Mouse (Mus musculus): Measurements from ENCODE around the gene Speer4d. TPM values are rescaled to one million over a fixed set of nuclear protein-coding genes. Genes with fewer than 3 reads are reported as not detected.
"Not testable (repeated sequence)": the region's sequence is repeated elsewhere in the genome, so short reads cannot be mapped to it uniquely, and the experiment has no call there.

Gene Speer4d
- total RNA-seq (2017) = not detected in 3 replicates

DNA sequence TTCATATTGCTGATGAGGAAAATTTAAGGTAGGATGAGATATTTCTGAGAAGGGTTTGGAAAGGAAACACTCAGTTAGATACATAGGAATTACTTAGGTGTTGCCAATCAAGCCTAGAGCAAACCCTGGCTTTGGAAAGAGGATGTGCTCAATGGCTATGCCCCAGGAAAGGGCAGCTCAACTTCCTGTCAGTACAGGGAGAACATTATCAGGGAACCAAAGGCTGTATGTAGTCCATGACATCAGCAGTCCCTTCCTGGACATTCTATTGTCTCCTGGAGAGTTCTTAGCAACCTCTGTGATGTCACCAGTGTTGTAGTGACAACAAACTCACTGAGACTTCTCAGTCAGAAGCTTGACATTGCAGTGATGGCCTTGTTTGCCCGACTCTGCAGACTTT lies at the start of gene Speer4d:
Gene Speer4d (plus strand): TSS at position 301 of the 400 bp plus-strand sequence.
- not testable (repeated sequence) for ATAC-seq (replicated peaks; ENCODE audit: insufficient number of reproducible peaks, low FRiP score, low TSS enrichment, poor library complexity, severe bottlenecking)

- not testable (repeated sequence) for ATAC-seq (replicated peaks; ENCODE audit: insufficient number of reproducible peaks, low FRiP score, low TSS enrichment, poor library complexity, severe bottlenecking)
Observed at GRCm38 (mm10) chr5:15573735-15574134, 45.1 kb upstream of the Speer4d start.

GRCm38 (mm10) chr5:15577033-15577432 lies 41.8 kb upstream of the Speer4d start, which contains the start of gene Gm21083:
Gene Gm21083 (plus strand): TSS chr5:15577333.
- not testable (repeated sequence) for ATAC-seq (replicated peaks; ENCODE audit: insufficient number of reproducible peaks, low FRiP score, low TSS enrichment, poor library complexity, severe bottlenecking)

- not testable (repeated sequence) for ATAC-seq (replicated peaks; ENCODE audit: insufficient number of reproducible peaks, low FRiP score, low TSS enrichment, poor library complexity, severe bottlenecking)
Observed at GRCm38 (mm10) chr5:15586351-15586750, 32.5 kb upstream of the Speer4d start.

DNA sequence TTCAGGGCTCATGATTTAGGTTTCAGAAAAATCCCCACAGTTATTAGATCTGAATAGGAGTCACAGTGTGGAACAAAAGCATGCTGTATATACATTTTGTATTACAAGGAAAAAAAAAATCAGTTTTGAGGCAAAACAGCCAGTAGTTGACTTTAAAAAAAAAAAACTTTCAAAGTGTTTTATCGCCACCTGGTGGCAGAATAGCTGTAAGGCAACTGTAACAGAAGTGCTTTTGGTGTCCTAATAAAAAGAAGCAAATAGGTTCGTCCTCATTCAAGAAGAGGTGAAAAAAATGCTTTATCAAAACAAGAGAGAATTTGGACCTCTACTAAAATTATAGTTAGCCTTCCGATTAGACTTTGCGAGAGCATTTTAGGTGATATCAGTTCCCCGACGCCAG lies 30.6 kb upstream of the Speer4d start:
- not testable (repeated sequence) for ATAC-seq (replicated peaks; ENCODE audit: insufficient number of reproducible peaks, low FRiP score, low TSS enrichment, poor library complexity, severe bottlenecking)

DNA sequence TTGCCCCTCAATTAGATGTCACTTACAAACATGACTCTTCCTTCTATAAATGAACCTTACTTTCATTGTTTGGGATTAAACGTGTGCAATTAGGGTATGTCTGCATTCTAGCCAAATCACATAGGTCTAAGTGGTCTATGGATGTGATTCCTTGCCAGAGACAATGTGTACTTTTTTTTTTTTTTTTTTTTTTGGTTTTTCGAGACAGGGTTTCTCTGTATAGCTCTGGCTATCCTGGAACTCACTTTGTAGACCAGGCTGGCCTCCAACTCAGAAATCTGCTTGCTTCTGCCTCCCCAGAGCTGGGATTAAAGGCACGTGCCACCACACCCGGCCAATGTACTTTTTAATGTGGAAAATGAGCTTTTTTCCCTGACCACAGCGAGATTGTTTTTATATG lies 28.2 kb upstream of the Speer4d start:
- not testable (repeated sequence) for ATAC-seq (replicated peaks; ENCODE audit: insufficient number of reproducible peaks, low FRiP score, low TSS enrichment, poor library complexity, severe bottlenecking)

- not testable (repeated sequence) for ATAC-seq (replicated peaks; ENCODE audit: insufficient number of reproducible peaks, low FRiP score, low TSS enrichment, poor library complexity, severe bottlenecking)
Observed at GRCm38 (mm10) chr5:15591577-15591976, 27.3 kb upstream of the Speer4d start.

- ATAC-seq (replicated peaks; ENCODE audit: insufficient number of reproducible peaks, low FRiP score, low TSS enrichment, poor library complexity, severe bottlenecking) = not testable (repeated sequence)
Observed at GRCm38 (mm10) chr5:15598831-15599230, 20.0 kb upstream of the Speer4d start.

DNA sequence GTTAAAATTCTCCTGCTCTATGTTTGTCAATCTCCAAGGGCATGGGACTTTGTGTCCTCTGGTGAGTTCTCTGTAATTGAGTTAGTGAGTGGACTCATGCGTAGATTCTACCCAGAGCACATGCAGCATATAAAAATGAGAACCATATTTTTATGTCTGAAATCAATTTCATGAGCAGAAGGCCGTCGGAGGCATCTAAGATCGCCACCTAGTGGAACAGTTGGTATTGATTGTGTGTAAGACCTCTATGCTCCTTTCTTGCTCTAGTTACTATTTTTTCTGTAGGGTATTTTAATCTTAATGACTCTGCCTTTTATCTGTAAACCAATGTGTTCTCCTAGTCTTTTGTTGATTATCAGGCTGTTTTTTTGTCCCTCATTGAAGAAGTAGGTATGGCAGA lies 18.5 kb upstream of the Speer4d start:
- not testable (repeated sequence) for ATAC-seq (replicated peaks; ENCODE audit: insufficient number of reproducible peaks, low FRiP score, low TSS enrichment, poor library complexity, severe bottlenecking)

GRCm38 (mm10) chr5:15601481-15601880 lies 17.4 kb upstream of the Speer4d start:
- ATAC-seq (replicated peaks; ENCODE audit: insufficient number of reproducible peaks, low FRiP score, low TSS enrichment, poor library complexity, severe bottlenecking) = not testable (repeated sequence)

DNA sequence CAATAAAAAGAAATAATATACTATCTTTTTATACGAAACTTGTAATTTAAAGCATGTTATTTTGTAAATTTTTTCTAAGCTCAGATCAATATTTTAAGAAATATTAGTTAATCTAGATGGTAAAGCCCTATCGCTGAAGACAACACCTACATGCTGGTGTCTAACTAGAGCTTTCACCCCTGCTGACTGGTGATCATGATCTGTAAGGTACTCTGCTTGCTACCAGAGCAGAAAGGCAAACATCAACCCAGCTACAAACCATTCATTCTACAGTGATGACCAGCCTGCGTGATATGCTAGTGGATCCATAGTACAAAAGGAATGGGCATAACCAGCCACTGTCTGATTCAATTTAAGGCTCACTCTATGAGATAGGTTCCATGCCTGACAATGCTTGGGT lies 16.9 kb upstream of the Speer4d start:
- not testable (repeated sequence) for ATAC-seq (replicated peaks; ENCODE audit: insufficient number of reproducible peaks, low FRiP score, low TSS enrichment, poor library complexity, severe bottlenecking)

- ATAC-seq (replicated peaks; ENCODE audit: insufficient number of reproducible peaks, low FRiP score, low TSS enrichment, poor library complexity, severe bottlenecking) = not testable (repeated sequence)
Observed at GRCm38 (mm10) chr5:15602424-15602947, 16.4 kb upstream of the Speer4d start.

- not testable (repeated sequence) for ATAC-seq (replicated peaks; ENCODE audit: insufficient number of reproducible peaks, low FRiP score, low TSS enrichment, poor library complexity, severe bottlenecking)
Observed at GRCm38 (mm10) chr5:15603008-15603407, 15.9 kb upstream of the Speer4d start.

DNA sequence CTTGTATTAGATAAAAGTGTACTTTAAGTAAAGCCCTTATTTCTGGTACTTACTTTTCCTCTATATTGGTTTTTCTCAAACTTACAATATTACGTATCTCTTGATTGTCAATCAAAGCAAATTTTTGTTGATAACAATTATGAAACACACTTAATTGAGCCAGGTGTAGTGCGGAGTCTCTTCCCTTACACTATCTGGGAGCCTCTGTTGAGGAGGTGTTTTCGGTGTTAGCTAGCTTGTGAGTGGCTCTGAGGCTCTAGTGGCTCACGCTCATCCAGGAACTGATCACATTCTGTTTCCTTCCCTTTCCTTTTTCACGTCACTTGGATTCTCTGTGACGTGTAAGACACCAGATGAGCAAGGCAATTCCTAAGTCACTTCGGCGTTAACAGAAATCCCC lies 15.3 kb upstream of the Speer4d start:
- ATAC-seq (replicated peaks; ENCODE audit: insufficient number of reproducible peaks, low FRiP score, low TSS enrichment, poor library complexity, severe bottlenecking) = not testable (repeated sequence)

DNA sequence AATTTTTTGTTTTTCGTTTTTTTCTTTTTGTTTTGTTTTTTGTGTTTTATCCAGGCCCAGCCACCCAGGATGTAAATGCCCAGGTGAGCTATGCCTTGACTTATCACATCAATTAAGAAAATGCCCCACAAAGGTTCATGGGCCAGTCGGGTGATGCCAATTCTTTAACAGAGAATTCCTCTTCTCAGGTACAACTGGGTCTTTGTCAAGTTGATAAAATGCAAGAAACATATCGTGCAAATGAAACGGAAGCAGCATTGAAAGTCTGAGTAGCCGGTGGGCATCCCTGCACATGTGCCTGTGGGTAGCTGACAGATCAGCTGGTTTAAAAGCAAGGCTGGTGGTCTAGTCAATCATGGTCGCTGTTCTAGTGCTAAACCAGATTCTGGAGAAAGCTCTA lies 12.2 kb upstream of the Speer4d start:
- ATAC-seq (replicated peaks; ENCODE audit: insufficient number of reproducible peaks, low FRiP score, low TSS enrichment, poor library complexity, severe bottlenecking) = not testable (repeated sequence)

- not testable (repeated sequence) for ATAC-seq (replicated peaks; ENCODE audit: insufficient number of reproducible peaks, low FRiP score, low TSS enrichment, poor library complexity, severe bottlenecking)
Observed at GRCm38 (mm10) chr5:15610695-15611094, 8.2 kb upstream of the Speer4d start.

DNA sequence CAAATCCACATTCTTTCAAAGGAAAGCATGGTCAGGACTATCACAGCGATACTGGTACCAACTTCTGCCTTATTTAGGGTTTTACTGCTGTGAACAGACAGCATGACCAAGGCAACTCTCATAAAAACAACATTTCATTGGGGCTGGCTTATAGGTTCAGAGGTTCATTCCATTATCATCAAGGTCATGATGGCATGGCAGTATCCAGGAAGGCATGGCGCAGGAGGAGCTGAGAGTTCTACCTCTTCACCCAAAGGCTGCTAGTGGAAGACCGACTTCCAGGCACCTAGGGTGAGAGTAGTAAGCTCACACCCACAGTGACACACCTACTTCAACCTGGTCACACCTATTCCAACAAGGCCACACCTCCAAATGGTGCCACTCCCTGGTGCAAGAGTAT lies 2.7 kb upstream of the Speer4d start:
- not testable (repeated sequence) for ATAC-seq (replicated peaks; ENCODE audit: insufficient number of reproducible peaks, low FRiP score, low TSS enrichment, poor library complexity, severe bottlenecking)

DNA sequence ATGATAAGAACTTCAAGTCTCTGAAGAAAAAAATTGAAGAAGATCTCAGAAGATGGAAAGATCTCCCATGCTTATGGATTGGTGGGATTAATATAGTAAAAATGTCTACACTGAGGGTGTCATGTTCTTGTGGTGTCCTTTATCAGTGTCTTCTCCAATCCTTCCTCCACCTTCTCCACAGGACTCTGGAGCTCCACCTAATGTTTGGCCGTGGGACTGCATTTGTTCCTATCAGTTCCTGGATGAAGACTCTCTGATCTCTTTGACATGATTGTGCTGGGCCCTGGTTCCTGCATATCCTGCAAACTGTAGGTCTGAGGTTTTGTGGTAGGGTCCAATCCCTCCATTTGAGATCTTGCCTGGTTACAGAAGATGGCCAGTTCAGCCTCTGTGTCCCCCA lies 9.3 kb downstream of the Speer4d start:
- not testable (repeated sequence) for ATAC-seq (replicated peaks; ENCODE audit: insufficient number of reproducible peaks, low FRiP score, low TSS enrichment, poor library complexity, severe bottlenecking)

DNA sequence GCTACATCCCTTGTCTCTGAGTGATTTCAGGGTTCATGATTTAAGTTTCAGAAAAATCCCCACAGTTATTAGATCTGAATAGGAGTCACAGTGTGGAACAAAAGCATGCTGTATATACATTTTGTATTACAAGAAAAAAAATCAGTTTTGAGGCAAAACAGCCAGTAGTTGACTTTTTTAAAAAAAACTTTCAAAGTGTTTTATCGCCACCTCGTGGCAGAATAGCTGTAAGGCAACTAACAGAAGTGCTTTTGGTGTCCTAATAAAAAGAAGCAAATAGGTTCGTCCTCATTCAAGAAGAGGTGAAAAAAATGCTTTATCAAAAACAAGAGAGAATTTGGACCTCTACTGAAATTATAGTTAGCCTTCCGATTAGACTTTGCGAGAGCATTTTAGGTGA lies 11.2 kb downstream of the Speer4d start:
- ATAC-seq (replicated peaks; ENCODE audit: insufficient number of reproducible peaks, low FRiP score, low TSS enrichment, poor library complexity, severe bottlenecking) = not testable (repeated sequence)

DNA sequence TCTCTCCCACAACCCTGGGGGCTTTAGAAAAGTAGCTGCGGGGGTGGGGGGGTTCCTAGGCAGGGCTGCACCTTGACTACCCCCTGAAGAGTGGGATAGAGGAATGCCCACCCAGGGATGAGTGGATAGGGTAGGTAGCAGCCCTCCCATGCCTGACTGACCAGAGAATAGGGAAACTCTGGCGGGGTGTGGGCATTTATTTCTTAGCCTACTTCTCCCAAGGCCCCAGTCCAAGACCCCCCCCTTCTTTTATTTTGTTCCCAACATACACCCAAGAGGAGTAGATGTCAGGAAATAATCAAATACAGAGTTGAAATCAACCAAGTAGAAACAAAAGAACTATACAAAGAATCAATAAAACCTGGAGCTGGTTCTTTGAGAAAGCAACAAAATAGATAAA lies 18.8 kb downstream of the Speer4d start:
- ATAC-seq (replicated peaks; ENCODE audit: insufficient number of reproducible peaks, low FRiP score, low TSS enrichment, poor library complexity, severe bottlenecking) = not testable (repeated sequence)

DNA sequence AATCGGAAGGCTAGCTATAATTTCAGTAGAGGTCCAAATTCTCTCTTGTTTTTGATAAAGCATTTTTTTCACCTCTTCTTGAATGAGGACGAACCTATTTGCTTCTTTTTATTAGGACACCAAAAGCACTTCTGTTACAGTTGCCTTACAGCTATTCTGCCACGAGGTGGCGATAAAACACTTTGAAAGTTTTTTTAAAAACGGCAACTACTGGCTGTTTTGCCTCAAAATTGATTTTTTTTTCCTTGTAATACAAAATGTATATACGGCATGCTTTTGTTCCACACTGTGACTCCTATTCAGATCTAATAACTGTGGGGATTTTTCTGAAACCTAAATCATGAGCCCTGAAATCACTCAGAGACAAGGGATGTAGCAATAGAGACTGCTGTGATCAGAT lies 26.8 kb downstream of the Speer4d start:
- not testable (repeated sequence) for ATAC-seq (replicated peaks; ENCODE audit: insufficient number of reproducible peaks, low FRiP score, low TSS enrichment, poor library complexity, severe bottlenecking)

Data from monocyte, adult 5-6 weeks (primary cell).